Mouse (Mus musculus) thymus, adult 2 months (tissue): Measurements from ENCODE around the gene Tbxas1.

Experiments
- CTCF ChIP-seq: fragments of 200-500 bp; IDR thresholded peaks from 2 replicates; pipeline ENCODE4 v1.5.1; 2012; ENCODE audit warnings: mild to moderate bottlenecking, control low read depth, low read length, moderate library complexity, borderline replicate concordance; ENCODE audit not compliant: control insufficient read depth, poor library complexity, insufficient read depth; ENCODE audit errors: extremely low read depth
- POLR2A ChIP-seq: fragments of 200-500 bp; IDR thresholded peaks from 2 replicates; pipeline ENCODE4 v1.6.1; 2012; ENCODE audit warnings: mild to moderate bottlenecking, low read length, control low read depth, moderate library complexity; ENCODE audit not compliant: control insufficient read depth, poor library complexity, insufficient read depth; ENCODE audit errors: extremely low read depth

DNA sequence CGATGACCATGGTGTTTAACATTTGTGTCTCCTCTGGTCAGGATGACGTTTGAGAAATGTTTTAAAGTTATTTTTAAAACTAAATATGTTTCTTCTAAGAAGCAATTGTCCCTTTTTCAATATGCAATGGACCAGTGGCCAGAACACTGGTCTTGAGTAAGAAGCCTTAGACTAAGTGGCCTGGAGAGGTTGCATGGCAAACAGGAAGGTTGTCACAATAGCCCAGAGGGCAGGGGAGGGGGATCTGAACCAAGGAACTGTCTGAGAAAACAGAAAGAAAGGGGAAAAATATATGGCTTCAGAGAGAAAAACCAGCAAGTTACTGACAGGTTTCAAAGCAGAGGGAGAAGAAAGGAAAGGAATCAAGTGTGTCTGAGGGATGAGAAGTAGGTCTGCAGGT is 47.0 kb upstream of the Tbxas1 start:
- TF ChIP-seq CTCF (no peak), POLR2A (no peak)
